Mouse (Mus musculus) forelimb bud, embryonic 11.5 days (tissue): ENCODE results near the gene Olfr1313.
"Not testable (repeated sequence)": the region's sequence is repeated elsewhere in the genome, so short reads cannot be mapped to it uniquely, and the experiment has no call there.

Experiments
- DNase-seq: peaks from one replicate; pipeline ENCODE4 v3.0.0-alpha.2; 2012; ENCODE audit warnings: low read depth, low spot score

Gene Olfr1313

DNA sequence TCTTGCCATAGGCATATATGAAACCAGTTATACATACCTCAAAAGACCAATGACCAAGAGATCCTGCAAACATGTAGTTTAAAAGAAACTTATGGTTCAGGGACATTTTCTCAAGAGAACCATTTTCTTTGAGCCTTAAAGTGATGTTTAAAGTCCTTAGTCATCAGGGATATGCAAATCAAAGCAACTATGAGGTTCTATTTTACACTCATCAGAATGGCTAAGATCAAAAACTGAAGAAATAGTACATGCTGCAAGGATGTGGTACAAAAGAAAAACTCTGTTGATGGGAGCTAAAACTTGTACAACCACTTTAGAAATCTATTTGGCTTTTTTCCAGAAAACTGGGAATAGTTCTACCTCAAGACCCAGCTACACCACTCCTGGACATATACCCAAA lies at the start of gene Olfr1313:
TSS of gene Olfr1313 (minus strand) at position 101 of the 400 bp plus-strand sequence.
- no peak for DNase-seq

DNA sequence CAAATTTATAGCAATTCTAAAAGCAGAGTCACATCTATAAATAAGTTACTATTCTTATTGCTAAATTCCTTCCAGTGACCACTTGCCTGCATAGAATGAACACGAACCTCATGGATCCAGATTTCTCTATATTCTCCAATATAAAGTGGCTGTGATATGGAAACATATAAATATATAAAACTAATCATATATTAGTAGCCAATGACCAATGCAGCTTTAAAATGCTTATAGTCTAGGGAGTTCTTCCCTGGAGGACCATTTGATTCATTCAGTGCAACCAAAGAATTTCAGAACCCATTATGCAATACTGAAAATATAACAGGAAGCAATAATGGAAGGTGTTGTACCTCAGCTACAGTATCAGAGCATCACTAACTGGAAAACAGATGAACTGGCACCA lies 37.7 kb upstream of the Olfr1313 start, which contains the start of gene Olfr1315-ps1:
TSS of gene Olfr1315-ps1 (minus strand) at position 101 of the 400 bp plus-strand sequence.
- no peak for DNase-seq

- no peak for DNase-seq
These were observed 19.0 kb upstream of the Olfr1313 start, which contains the start of gene Olfr1314 for GRCm38 (mm10) chr2:112096681-112097080. TSS of gene Olfr1314 (minus strand) at chr2:112096781.

- no peak for DNase-seq
These were observed 27.5 kb downstream of the Olfr1313 start, which contains the start of gene Olfr1312 for GRCm38 (mm10) chr2:112050138-112050537. TSS of gene Olfr1312 (minus strand) at chr2:112050238.

DNA sequence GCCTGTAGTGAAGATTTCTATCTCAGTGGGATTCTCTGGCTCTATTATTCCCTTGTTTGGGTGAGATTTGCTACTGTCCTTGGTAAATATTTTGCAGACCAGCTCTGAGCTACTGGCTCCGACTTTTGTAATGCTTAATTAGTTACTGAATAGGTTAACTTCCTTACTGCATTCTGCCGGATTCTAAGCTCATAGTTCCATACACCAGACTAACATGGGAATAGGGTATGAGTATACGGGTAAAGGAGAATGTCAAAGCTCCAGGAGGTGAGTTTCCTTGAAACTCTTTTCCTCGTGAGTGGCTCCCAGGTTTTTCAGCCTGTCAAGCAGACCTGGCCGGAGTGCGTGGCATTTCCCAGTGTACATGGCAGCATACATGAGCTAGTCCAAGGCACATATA lies 50.7 kb downstream of the Olfr1313 start:
- not testable (repeated sequence) for DNase-seq

DNA sequence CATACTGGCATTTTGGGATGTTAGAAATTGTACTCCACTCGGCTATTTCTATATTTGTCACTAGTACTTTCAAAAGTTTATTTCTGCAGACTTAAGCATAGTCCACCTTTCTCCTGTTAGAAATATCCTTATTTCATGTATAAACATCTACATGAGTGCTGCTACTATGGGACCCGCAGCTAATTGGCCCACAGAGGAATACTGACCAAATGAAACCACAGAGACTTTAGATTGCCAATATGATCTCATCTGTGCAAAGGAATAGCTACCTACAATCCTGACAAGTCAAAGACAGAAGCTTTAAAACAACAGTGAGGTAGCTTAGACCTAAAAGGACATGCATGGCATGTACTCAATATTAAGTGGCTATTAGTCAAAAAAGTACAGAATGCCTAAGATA lies 53.3 kb downstream of the Olfr1313 start, which contains the start of gene Olfr1311:
TSS of gene Olfr1311 (minus strand) at position 101 of the 400 bp plus-strand sequence.
- no peak for DNase-seq
